Mouse (Mus musculus) limb, embryonic 12.5 days (tissue): Measurements from ENCODE around the gene Mea1. TPM values are rescaled to one million over a fixed set of nuclear protein-coding genes. Genes with fewer than 3 reads are reported as not detected.

Experiments used
- ATAC-seq: fragments of 200-750 bp; cut with Nextera tagmentation; 2 replicates; pipeline ENCODE4 v1.8.0; 2017; ENCODE audit warnings: low read depth, moderate TSS enrichment; ENCODE audit not compliant: insufficient number of reproducible peaks, insufficient read depth, low FRiP score, low TSS enrichment
- H3K27ac ChIP-seq: fragments of 300-500 bp; sonication (generic); 2 replicates; pipeline ENCODE4 v1.5.1; 2016; ENCODE audit warnings: mild to moderate bottlenecking, moderate library complexity
- H3K27me3 ChIP-seq: fragments of 300-500 bp; sonication (generic); 2 replicates; pipeline ENCODE4 v1.6.1; 2016; ENCODE audit warnings: mild to moderate bottlenecking, moderate library complexity
- H3K36me3 ChIP-seq: fragments of 300-500 bp; sonication (generic); 2 replicates; pipeline ENCODE4 v1.6.1; 2016; ENCODE audit warnings: mild to moderate bottlenecking, moderate library complexity
- H3K4me1 ChIP-seq: fragments of 300-500 bp; sonication (generic); replicated peaks from 2 replicates; pipeline ENCODE4 v1.6.1; 2016
- H3K4me2 ChIP-seq: fragments of 300-500 bp; sonication (generic); 2 replicates; pipeline ENCODE4 v1.6.1; 2016; ENCODE audit warnings: mild to moderate bottlenecking, moderate library complexity
- H3K4me3 ChIP-seq: fragments of 300-500 bp; sonication (generic); replicated peaks from 2 replicates; pipeline ENCODE4 v1.5.1; 2016; ENCODE audit warnings: mild to moderate bottlenecking
- H3K9ac ChIP-seq: fragments of 300-500 bp; sonication (generic); replicated peaks from 2 replicates; pipeline ENCODE4 v1.6.1; 2016; ENCODE audit warnings: mild to moderate bottlenecking, moderate library complexity
- H3K9me3 ChIP-seq: fragments of 300-500 bp; sonication (generic); 2 replicates; pipeline ENCODE4 v1.6.1; 2016; ENCODE audit warnings: mild to moderate bottlenecking, moderate library complexity
- WGBS: fragments of 180-500 bp; shearing (Covaris S2); methylation state at CpG from one replicate; pipeline ENCODE4 v1.1.7; 2016; 5-methylcytosine and 5-hydroxymethylcytosine counted together
- polyA plus RNA-seq: library from polyadenylated mRNA; unstranded; fragments of >200 nt; fragmentation: Nextera tagmentation; extraction: Ambion mirVana; gene quantifications from 2 replicates; pipeline ENCODE4 v1.2.1, GENCODE M21; 2016

Gene Mea1
- polyA plus RNA-seq, 1 experiment from 2014 or later, result 137 TPM

GRCm38 (mm10) chr17:46691390-46691789, 12.8 kb downstream of the Mea1 start:
- Histone ChIP-seq H3K4me3 (no peak overlapping the region), H3K36me3 (peaks cover 55% of the 10 kb centered on the region)
- no peak for ATAC-seq

GRCm38 (mm10) chr17:46694517-46695063, 16.0 kb downstream of the Mea1 start:
- H3K4me2 ChIP-seq, result no peak overlapping the region
- no peak overlapping the region for H3K4me3 ChIP-seq
- H3K9ac ChIP-seq, result no peak overlapping the region
- peaks cover 64% of the 10 kb centered on the region for H3K36me3 ChIP-seq
- WGBS, result 58% methylated on average over 1 of the region's 1 CpGs
- no peak overlapping the region for H3K27ac ChIP-seq
- H3K27me3 ChIP-seq, result no peaks in the 10 kb centered on the region
- no peak for ATAC-seq
- no peaks in the 10 kb centered on the region for H3K4me1 ChIP-seq
- H3K9me3 ChIP-seq, result no peaks in the 10 kb centered on the region

More at GRCm38 (mm10) chr17:46691390-46691789, 12.8 kb downstream of the Mea1 start:
- Histone ChIP-seq H3K4me1 (no peaks in the 10 kb centered on the region), H3K9ac (no peak overlapping the region), H3K4me2 (no peak overlapping the region), H3K27ac (no peak overlapping the region), H3K9me3 (no peaks in the 10 kb centered on the region), H3K27me3 (no peaks in the 10 kb centered on the region)
- 95% methylated on average over 2 of the region's 2 CpGs for WGBS

DNA sequence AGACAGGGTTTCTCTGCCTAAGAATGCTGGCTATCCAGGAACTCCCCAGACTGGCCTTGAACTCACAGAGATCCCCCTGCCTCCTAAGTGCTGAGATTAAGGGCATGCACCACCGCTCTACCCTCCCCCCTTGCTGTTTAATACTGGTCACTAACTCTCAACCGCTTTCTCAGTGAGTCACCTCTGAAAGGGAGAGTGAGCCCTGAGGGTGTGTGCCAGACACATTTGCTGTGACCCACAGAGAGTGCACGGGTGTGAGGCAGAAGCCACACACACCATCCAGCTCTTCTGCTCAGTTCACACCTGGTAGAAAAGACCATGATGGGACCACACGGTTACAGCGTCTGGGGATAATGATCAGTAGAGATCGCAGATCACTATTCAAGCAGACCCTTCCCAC, 19.9 kb downstream of the Mea1 start:
- no peak overlapping the region for H3K9ac ChIP-seq
- H3K4me1 ChIP-seq, result peaks cover 18% of the 10 kb centered on the region
- WGBS, result 84% methylated on average over 6 of the region's 6 CpGs
- H3K4me3 ChIP-seq, result no peak overlapping the region
- no peak overlapping the region for H3K27ac ChIP-seq
- no peaks in the 10 kb centered on the region for H3K9me3 ChIP-seq
- no peaks in the 10 kb centered on the region for H3K27me3 ChIP-seq
- H3K4me2 ChIP-seq, result no peak overlapping the region
- peaks cover 53% of the 10 kb centered on the region for H3K36me3 ChIP-seq
- no peak for ATAC-seq

DNA sequence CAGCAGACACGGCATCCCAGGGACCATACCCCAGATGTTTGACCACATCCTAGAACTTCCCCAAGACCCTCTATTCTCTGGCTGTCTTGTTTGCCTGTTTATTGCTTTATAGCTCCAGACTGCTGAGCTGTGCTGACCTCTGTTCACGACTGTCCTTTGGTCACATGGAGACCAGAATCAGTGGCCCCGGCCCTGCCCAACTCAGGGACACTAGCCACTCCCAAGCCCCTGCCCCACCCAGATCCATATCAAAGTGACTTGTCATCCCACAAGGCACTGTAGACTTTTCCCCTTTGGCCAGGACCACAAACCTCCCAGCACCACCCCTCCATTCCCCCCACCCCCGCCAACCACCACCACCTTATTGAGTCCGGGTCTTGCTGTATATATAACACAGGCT, 20.7 kb downstream of the Mea1 start:
- WGBS, result 46% methylated on average over 5 of the region's 5 CpGs
- no peaks in the 10 kb centered on the region for H3K27me3 ChIP-seq
- H3K36me3 ChIP-seq, result peaks cover 47% of the 10 kb centered on the region
- H3K4me1 ChIP-seq, result peaks cover 24% of the 10 kb centered on the region
- ATAC-seq, result no peak
- H3K9me3 ChIP-seq, result no peaks in the 10 kb centered on the region
- H3K9ac ChIP-seq, result no peak overlapping the region
- no peak overlapping the region for H3K4me2 ChIP-seq
- H3K27ac ChIP-seq, result no peak overlapping the region
- no peak overlapping the region for H3K4me3 ChIP-seq

DNA sequence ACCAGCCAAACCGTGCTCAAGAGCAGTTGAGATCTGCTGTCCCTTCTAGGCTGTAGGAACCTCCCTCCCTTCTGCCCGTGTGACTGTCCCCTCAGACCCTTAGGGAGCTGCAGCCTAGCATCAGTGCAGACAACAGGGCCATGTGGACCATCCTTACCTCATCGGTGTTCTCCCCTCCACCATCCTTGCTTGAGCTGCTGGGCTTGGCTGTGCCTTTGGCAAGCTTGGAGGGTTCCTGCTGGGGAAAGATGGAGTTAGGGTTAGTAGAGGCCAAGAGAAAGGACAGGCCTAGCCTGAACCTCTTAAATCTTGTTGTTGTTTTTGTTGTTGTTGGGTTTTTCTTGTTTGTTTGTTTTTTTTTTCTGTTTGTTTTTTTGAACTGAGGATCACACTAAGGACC, 21.3 kb downstream of the Mea1 start:
- Histone ChIP-seq H3K4me2 (no peak overlapping the region), H3K4me3 (no peak overlapping the region), H3K9me3 (no peaks in the 10 kb centered on the region), H3K27me3 (no peaks in the 10 kb centered on the region), H3K27ac (no peak overlapping the region), H3K9ac (no peak overlapping the region), H3K4me1 (peaks cover 24% of the 10 kb centered on the region), H3K36me3 (peaks cover 47% of the 10 kb centered on the region)
- no peak for ATAC-seq
- 70% methylated on average over 3 of the region's 3 CpGs for WGBS

DNA sequence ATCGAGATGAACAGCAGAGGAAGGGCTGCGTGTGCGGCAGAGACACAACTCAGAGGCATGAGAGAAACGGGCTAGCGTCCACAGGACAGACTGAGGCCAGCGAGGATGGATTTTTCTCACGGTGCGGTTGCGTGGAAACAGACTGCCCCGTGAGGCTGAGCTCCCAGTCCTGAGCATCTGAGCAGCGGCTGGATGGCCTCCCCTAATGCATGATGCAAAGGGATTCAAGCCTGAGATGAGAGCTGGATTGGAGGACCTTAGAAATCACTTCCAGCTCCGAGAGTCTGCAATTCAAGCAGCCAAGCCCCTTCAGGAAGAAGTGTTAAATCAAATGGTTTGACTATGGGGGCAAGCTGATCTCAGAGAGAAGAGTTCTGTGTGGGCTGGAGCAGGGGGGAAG, 22.9 kb downstream of the Mea1 start:
- Histone ChIP-seq H3K27me3 (no peaks in the 10 kb centered on the region), H3K4me2 (no peak overlapping the region), H3K9ac (peak overlapping the region; percentile 24; the same call in 1 of the 2 replicates), H3K4me3 (no peak overlapping the region), H3K36me3 (peaks cover 40% of the 10 kb centered on the region), H3K9me3 (no peaks in the 10 kb centered on the region), H3K4me1 (peaks cover 35% of the 10 kb centered on the region), H3K27ac (0 out of 2 replicates have a peak overlapping the region, but pooled peaks have one; percentile 7)
- 86% methylated on average over 12 of the region's 12 CpGs for WGBS
- no peak for ATAC-seq

- Histone ChIP-seq H3K9ac (peak overlapping the region; percentile 24; the same call in 1 of the 2 replicates), H3K36me3 (peaks cover 37% of the 10 kb centered on the region), H3K4me2 (0 out of 2 replicates have a peak overlapping the region, but pooled peaks have one; percentile 87), H3K27ac (0 out of 2 replicates have a peak overlapping the region, but pooled peaks have one; percentile 7), H3K27me3 (no peaks in the 10 kb centered on the region), H3K4me1 (peaks cover 36% of the 10 kb centered on the region), H3K9me3 (no peaks in the 10 kb centered on the region), H3K4me3 (no peak overlapping the region)
- no peak for ATAC-seq
- 87% methylated on average over 12 of the region's 12 CpGs for WGBS
Measured at GRCm38 (mm10) chr17:46702100-46702499, 23.5 kb downstream of the Mea1 start.

DNA sequence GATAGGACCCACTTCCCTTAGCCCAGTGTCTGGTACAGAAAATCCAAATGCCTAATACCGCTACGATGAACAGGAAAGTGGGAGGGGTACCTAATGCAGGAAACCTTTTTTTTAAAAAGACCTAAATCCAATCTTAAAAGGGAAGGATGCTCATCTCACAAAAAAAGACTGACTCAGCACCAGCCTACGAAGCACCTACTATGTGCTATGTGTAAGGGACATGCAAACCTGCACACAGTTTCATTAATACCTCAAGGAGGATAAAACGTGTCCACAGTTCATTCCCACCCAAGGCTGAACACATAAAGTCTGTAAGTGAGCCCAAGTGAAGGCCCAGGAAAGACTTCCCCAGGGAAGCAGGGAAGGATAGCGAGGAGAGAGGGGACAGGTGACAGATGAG, 23.9 kb downstream of the Mea1 start:
- 88% methylated on average over 5 of the region's 5 CpGs for WGBS
- Histone ChIP-seq H3K9ac (peak overlapping the region; percentile 91; the same call in 1 of the 2 replicates), H3K27me3 (no peaks in the 10 kb centered on the region), H3K27ac (no peak overlapping the region), H3K4me3 (0 out of 2 replicates have a peak overlapping the region, but pooled peaks have one; percentile 89), H3K9me3 (no peaks in the 10 kb centered on the region), H3K4me1 (peaks cover 36% of the 10 kb centered on the region), H3K36me3 (peaks cover 33% of the 10 kb centered on the region), H3K4me2 (peak overlapping the region; percentile 87)
- ATAC-seq, result no peak

GRCm38 (mm10) chr17:46703971-46704886, 25.6 kb downstream of the Mea1 start:
- Histone ChIP-seq H3K4me3 (peak overlapping the region; percentile 89), H3K27me3 (no peaks in the 10 kb centered on the region), H3K9ac (peak overlapping the region; percentile 91), H3K27ac (peak overlapping the region; percentile 93), H3K36me3 (peaks cover 16% of the 10 kb centered on the region), H3K9me3 (no peaks in the 10 kb centered on the region), H3K4me1 (peaks cover 36% of the 10 kb centered on the region), H3K4me2 (peak overlapping the region; percentile 87)
- 5% methylated on average over 40 of the region's 41 CpGs for WGBS
- ATAC-seq, result peak; percentile 76

- Histone ChIP-seq H3K27me3 (no peaks in the 10 kb centered on the region), H3K27ac (peak within 1 kb of the TSS; percentile 93), H3K4me1 (peaks cover 36% of the 10 kb centered on the region), H3K9me3 (no peaks in the 10 kb centered on the region), H3K9ac (peak within 1 kb of the TSS; percentile 91), H3K4me2 (peak within 1 kb of the TSS; percentile 87), H3K4me3 (peak within 1 kb of the TSS; percentile 89), H3K36me3 (peaks cover 7% of the 10 kb centered on the region; the same call in 1 of the 2 replicates)
- peak; percentile 94 for ATAC-seq
- WGBS, result 1% methylated on average over 48 of the region's 48 CpGs
Measured at GRCm38 (mm10) chr17:46704887-46705835, 26.6 kb downstream of the Mea1 start, which contains the start of gene Ppp2r5d. Ppp2r5d (minus strand) TSS chr17:46705111.
